Mouse (Mus musculus) liver, embryonic 11.5 days (tissue): ENCODE results near the gene Sds. TPM values are rescaled to one million over a fixed set of nuclear protein-coding genes. Genes with fewer than 3 reads are reported as not detected.
"Not testable (repeated sequence)": the region's sequence is repeated elsewhere in the genome, so short reads cannot be mapped to it uniquely, and the experiment has no call there.

Experiments used
- ATAC-seq: fragments of 200-750 bp; cut with Nextera tagmentation; replicated peaks from 2 replicates; pipeline ENCODE4 v1.8.0; 2017; ENCODE audit warnings: moderate number of reproducible peaks, mild to moderate bottlenecking, moderate TSS enrichment, moderate library complexity; ENCODE audit not compliant: low FRiP score
- DNase-seq: peaks from one replicate; pipeline ENCODE4 v3.0.0-alpha.2; 2017; ENCODE audit warnings: low spot score
- H3K27ac ChIP-seq: fragments of 300-500 bp; sonication (generic); 2 replicates; pipeline ENCODE4 v1.5.1; 2014; ENCODE audit warnings: mild to moderate bottlenecking, low read depth, low read length, control low read depth
- H3K27me3 ChIP-seq: fragments of 300-500 bp; sonication (generic); replicated peaks from 2 replicates; pipeline ENCODE4 v1.6.1; 2014; ENCODE audit warnings: low read length, mixed read lengths; ENCODE audit not compliant: control insufficient read depth, insufficient read depth
- H3K36me3 ChIP-seq: fragments of 300-500 bp; sonication (generic); 2 replicates; pipeline ENCODE4 v1.6.1; 2014; ENCODE audit warnings: mild to moderate bottlenecking, low read length, moderate library complexity, mixed read lengths; ENCODE audit not compliant: control insufficient read depth, insufficient read depth
- H3K4me1 ChIP-seq: fragments of 300-500 bp; sonication (generic); replicated peaks from 2 replicates; pipeline ENCODE4 v1.6.1; 2014; ENCODE audit warnings: low read length, mixed read lengths; ENCODE audit not compliant: control insufficient read depth, insufficient read depth
- H3K4me2 ChIP-seq: fragments of 300-500 bp; sonication (generic); 2 replicates; pipeline ENCODE4 v1.6.1; 2014; ENCODE audit warnings: mild to moderate bottlenecking, control low read depth, moderate library complexity
- H3K4me3 ChIP-seq: fragments of 300-500 bp; sonication (generic); 2 replicates; pipeline ENCODE4 v1.5.1; 2014; ENCODE audit warnings: low read depth, low read length, control low read depth
- H3K9ac ChIP-seq: fragments of 300-500 bp; sonication (generic); 2 replicates; pipeline ENCODE4 v1.6.1; 2014; ENCODE audit warnings: low read depth, low read length, control low read depth
- H3K9me3 ChIP-seq: fragments of 300-500 bp; sonication (generic); 2 replicates; pipeline ENCODE4 v1.6.1; 2016; ENCODE audit warnings: low read length, inconsistent platforms, mixed read lengths; ENCODE audit not compliant: control insufficient read depth
- WGBS: fragments of 180-500 bp; shearing (Covaris S2); extraction: QIAGEN DNeasy Blood & Tissue Kit; methylation state at CpG from one replicate; pipeline ENCODE4 v1.1.7; 2014; 5-methylcytosine and 5-hydroxymethylcytosine counted together
- polyA plus RNA-seq: library from polyadenylated mRNA; unstranded; fragments of >200 nt; fragmentation: Nextera tagmentation; extraction: Ambion mirVana; gene quantifications from 2 replicates; pipeline ENCODE4 v1.2.1, GENCODE M21; 2014

The Sds gene
- polyA plus RNA-seq, 1 experiment from 2014 or later: not detected

DNA sequence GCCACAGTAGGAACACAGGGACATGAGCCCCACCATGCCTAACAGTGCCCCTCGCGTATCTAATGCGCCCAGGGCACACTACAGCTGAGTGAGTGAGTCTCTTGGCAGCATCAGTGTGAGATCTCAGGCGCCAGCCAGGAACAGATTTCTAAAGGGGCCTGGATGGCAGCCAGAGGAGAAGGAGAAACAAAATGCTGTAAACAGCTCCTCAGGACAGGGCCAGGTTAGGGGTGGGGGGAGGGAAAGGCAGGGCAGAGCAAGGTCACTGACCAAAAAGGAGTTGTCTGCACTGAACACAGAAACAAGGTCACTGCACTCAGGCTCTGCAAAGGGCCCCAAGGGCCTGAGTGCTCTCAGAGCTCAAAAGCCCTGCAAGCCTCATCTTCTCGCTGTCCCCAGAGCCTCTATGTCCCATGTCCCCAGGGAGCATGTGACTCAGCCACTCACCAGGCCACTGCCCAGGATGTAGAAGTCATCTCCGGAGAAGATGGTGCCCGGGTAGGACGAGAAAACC lies 14.4 kb downstream of the Sds start:
- Histone ChIP-seq H3K4me3 (no peak overlapping the region), H3K4me1 (no peaks in the 10 kb centered on the region), H3K27me3 (no peaks in the 10 kb centered on the region), H3K4me2 (no peak overlapping the region), H3K36me3 (peaks cover 6% of the 10 kb centered on the region; the same call in 1 of the 2 replicates), H3K9ac (no peak overlapping the region), H3K27ac (no peak overlapping the region), H3K9me3 (no peaks in the 10 kb centered on the region)
- 82% methylated on average over 8 of the region's 8 CpGs for WGBS
- ATAC-seq (no peak), DNase-seq (no peak)

DNA sequence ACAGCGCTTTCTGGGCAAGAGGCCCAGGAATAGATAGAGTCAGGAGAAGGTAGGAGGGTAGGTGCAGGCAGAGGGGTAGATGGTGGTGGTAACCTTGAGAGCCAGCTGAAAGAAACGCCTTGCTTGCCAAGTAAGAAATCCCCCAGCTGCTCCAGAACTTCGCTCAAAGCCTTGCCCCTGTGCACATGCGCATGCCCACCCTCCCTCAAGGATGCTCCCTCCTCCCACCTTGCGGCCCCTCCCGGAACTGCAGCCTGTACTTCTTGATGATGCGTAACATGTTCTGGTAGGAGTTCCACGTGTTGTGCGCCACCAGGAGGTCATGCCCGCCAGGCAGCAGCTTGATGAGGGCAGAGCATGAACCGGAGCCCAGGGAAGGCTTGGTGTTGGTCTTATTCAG lies 16.1 kb downstream of the Sds start:
- Histone ChIP-seq H3K27ac (no peak overlapping the region), H3K27me3 (no peaks in the 10 kb centered on the region), H3K9ac (no peak overlapping the region), H3K4me2 (no peak overlapping the region), H3K36me3 (peaks cover 8% of the 10 kb centered on the region; the same call in 1 of the 2 replicates), H3K4me3 (no peak overlapping the region), H3K4me1 (no peaks in the 10 kb centered on the region), H3K9me3 (no peaks in the 10 kb centered on the region)
- DNase-seq (no peak), ATAC-seq (no peak)
- 68% methylated on average over 11 of the region's 11 CpGs for WGBS

DNA sequence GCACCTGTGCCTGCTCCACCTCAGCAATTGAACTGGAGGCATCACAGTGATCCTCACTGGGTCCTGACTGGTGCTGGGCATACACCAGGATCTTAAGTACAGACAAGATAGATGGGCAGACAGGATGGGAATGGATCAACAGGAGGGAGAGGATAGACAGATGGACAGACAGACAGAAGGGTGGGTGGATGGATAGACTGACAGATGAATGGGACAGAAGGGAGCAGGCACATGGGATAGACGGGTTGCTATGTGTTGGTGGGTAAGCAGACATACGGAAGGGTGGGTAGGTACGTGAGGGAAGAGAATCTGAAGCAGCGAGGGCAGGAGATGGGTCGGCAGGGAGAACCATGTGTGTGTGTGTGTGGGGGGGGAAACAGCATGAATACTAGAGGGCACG lies 17.1 kb downstream of the Sds start:
- 87% methylated on average over 6 of the region's 6 CpGs for WGBS
- DNase-seq: no peak
- no peak for ATAC-seq
- H3K4me2 ChIP-seq: no peak overlapping the region
- no peak overlapping the region for H3K4me3 ChIP-seq
- H3K36me3 ChIP-seq: peaks cover 8% of the 10 kb centered on the region; the same call in 1 of the 2 replicates
- H3K9me3 ChIP-seq: no peaks in the 10 kb centered on the region
- H3K9ac ChIP-seq: no peak overlapping the region
- H3K4me1 ChIP-seq: no peaks in the 10 kb centered on the region
- no peak overlapping the region for H3K27ac ChIP-seq
- H3K27me3 ChIP-seq: no peaks in the 10 kb centered on the region

DNA sequence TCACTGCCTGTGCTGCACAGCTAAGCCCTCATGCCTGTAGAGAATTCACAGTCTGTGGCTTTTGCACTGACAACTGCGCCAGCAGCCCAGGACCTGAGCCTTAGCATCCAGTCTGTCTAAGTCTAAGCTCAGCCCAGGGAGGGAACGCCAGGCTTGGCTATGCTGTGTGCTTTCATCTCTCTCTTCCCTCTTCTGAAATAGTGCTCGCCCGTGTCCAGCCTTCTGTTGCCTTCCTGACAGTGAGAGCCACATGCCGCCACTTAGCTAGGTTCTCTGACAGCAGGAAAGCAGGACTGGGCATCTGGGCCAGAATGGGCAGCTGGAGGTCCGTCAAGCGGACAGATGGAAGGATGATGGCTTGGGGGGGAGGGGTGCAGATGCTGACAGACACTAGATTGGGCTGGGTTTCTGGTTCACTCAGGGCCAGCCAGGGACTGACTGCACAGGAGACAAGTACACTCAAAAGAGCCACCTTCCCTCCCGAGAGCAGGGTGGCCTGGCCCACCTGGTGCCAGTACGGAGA lies 17.6 kb downstream of the Sds start:
- H3K36me3 ChIP-seq: peaks cover 6% of the 10 kb centered on the region; the same call in 1 of the 2 replicates
- no peak for ATAC-seq
- DNase-seq: no peak
- H3K4me1 ChIP-seq: no peaks in the 10 kb centered on the region
- no peaks in the 10 kb centered on the region for H3K27me3 ChIP-seq
- H3K9ac ChIP-seq: no peak overlapping the region
- no peak overlapping the region for H3K4me3 ChIP-seq
- no peak overlapping the region for H3K4me2 ChIP-seq
- 88% methylated on average over 9 of the region's 9 CpGs for WGBS
- H3K27ac ChIP-seq: no peak overlapping the region
- no peaks in the 10 kb centered on the region for H3K9me3 ChIP-seq

DNA sequence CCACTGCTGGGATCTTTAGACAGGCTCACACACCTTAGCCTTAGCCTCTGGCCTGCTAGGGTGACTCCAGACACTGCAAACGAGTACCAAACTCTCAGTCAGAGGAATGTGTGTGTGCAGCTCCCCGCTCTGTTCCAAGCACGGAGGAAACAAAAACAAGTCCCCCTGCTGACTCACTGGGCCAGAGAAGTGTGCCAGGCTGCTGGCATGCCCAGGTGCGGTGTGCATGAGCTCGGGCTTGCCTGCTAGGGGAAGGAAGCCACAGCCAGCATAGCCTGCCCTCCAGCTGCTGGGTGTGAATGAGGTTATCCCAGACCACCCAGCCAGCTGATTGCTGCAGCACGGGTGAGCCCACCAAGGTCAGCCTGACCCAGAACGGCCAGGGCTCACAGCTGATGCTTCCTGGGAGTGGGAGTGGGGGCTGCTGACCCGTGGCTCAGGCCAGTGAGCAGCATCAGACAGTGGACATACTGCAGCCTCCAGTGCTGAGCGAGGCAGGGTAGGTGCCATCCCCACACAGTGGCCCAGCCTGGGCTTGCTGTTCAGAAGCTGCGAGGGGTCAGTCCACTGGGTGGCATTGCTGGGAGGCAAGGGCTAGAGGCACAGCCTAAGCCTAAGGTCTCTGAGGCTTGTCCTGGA lies 18.9 kb downstream of the Sds start:
- peaks cover 6% of the 10 kb centered on the region; the same call in 1 of the 2 replicates for H3K36me3 ChIP-seq
- no peaks in the 10 kb centered on the region for H3K4me1 ChIP-seq
- ATAC-seq (no peak), DNase-seq (no peak)
- no peak overlapping the region for H3K9ac ChIP-seq
- 77% methylated on average over 10 of the region's 10 CpGs for WGBS
- no peaks in the 10 kb centered on the region for H3K9me3 ChIP-seq
- H3K27ac ChIP-seq: no peak overlapping the region
- H3K27me3 ChIP-seq: no peaks in the 10 kb centered on the region
- no peak overlapping the region for H3K4me3 ChIP-seq
- no peak overlapping the region for H3K4me2 ChIP-seq

DNA sequence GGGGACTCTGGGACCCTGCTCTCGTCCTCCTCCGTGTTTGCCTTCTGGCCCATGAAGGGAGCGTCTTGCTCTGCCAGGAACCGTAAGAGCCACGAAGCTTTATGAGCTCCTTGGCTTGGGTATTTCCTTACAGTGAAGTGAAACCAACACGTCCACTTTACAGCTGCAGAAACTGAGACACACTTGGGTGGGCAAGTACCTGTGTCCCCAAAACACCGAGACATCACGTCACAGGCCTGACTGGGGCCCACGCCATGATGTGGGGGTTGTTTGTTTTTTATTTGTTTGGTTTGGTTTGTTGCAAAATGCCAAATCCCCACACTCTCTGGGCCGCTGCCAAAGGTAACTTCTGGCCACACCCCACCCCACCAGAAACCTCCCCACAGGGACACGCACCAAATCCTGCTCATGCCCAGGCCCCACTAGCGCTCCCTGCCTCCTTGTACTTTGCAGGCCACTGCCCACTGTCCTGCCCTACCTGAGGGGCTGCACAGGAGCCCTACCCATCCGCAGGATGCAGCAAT lies 19.4 kb downstream of the Sds start:
- no peak overlapping the region for H3K9ac ChIP-seq
- H3K4me1 ChIP-seq: no peaks in the 10 kb centered on the region
- H3K9me3 ChIP-seq: no peaks in the 10 kb centered on the region
- H3K4me3 ChIP-seq: no peak overlapping the region
- no peak overlapping the region for H3K27ac ChIP-seq
- DNase-seq (no peak), ATAC-seq (no peak)
- no peaks in the 10 kb centered on the region for H3K27me3 ChIP-seq
- no peak overlapping the region for H3K4me2 ChIP-seq
- WGBS: 87% methylated on average over 13 of the region's 13 CpGs
- peaks cover 6% of the 10 kb centered on the region; the same call in 1 of the 2 replicates for H3K36me3 ChIP-seq

DNA sequence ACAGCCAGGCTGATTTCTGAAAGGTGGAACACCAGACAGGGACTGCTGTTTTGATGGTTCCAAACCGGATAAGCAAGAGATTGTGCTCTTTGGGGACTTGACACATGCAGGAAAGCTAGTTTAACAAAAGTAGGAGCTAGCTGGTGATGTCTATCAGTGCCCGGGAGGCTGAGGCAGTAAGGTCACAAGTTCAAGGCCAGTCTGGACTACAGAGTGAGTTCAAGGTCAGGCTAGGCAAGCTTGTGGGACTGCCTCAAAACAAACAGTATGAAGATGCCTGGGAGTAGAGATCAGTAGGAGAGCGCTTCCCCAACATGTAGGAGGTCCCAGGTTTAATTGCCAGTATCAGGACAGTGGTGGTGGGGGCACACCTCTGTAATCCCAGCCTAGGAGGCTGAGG lies 20.7 kb downstream of the Sds start:
- 82% methylated on average over 3 of the region's 3 CpGs for WGBS

DNA sequence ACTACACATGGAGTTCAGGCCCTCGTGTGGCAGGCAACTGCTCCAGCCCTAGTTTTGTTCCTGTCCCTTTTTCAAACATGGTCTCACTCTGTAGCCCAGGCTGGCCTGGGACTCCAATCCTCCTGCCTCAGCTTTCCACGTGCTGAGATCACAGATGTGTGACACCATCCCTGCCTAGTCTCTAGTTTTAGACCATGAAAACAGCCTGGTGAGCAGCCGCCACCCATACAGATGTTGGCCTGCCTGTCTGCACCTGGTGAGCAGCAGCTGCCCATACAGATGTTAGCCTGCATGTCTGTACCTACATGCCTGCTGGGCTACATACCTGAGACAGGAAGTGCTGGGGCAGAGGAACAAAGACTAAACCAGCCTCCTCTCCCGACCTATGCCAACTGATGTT lies 22.9 kb downstream of the Sds start:
- no peak overlapping the region for H3K27ac ChIP-seq
- DNase-seq: no peak
- H3K9ac ChIP-seq: no peak overlapping the region
- ATAC-seq: no peak
- H3K4me1 ChIP-seq: peaks cover 11% of the 10 kb centered on the region
- 76% methylated on average over 4 of the region's 4 CpGs for WGBS
- peaks cover 2% of the 10 kb centered on the region; the same call in 1 of the 2 replicates for H3K36me3 ChIP-seq
- H3K27me3 ChIP-seq: no peaks in the 10 kb centered on the region
- H3K4me2 ChIP-seq: no peak overlapping the region
- H3K4me3 ChIP-seq: no peak overlapping the region
- H3K9me3 ChIP-seq: no peaks in the 10 kb centered on the region

More for the DNA sequence above, 20.7 kb downstream of the Sds start:
- no peaks in the 10 kb centered on the region for H3K9me3 ChIP-seq
- peaks cover 6% of the 10 kb centered on the region; the same call in 1 of the 2 replicates for H3K36me3 ChIP-seq
- no peak overlapping the region for H3K4me2 ChIP-seq
- H3K4me1 ChIP-seq: peaks cover 3% of the 10 kb centered on the region
- H3K27me3 ChIP-seq: no peaks in the 10 kb centered on the region
- no peak overlapping the region for H3K27ac ChIP-seq
- ATAC-seq (no peak), DNase-seq (no peak)
- H3K9ac ChIP-seq: no peak overlapping the region
- no peak overlapping the region for H3K4me3 ChIP-seq

DNA sequence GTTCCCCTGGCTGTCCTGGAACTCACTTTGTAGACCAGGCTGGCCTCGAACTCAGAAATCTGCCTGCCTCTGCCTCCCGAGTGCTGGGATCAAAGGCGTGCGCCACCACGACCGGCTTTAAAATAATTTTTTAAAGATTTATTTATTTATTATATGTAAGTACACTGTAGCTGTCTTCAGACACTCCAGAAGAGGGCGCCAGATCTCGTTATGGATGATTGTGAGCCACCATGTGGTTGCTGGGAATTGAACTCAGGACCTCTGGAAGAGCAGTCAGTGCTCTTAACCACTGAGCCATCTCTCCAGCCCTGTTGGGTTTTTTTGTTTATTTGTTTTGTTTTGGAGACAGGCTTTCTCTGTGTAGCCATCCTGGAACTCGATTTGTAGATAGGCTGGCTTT lies 24.3 kb downstream of the Sds start:
- not testable (repeated sequence) for ATAC-seq, H3K9me3 ChIP-seq
- 84% methylated on average over 9 of the region's 9 CpGs for WGBS

More for the DNA sequence above, 24.3 kb downstream of the Sds start:
- not testable (repeated sequence) for H3K27ac ChIP-seq, H3K4me2 ChIP-seq, DNase-seq, H3K36me3 ChIP-seq, H3K9ac ChIP-seq, H3K27me3 ChIP-seq, H3K4me3 ChIP-seq
- H3K4me1 ChIP-seq: peaks cover 14% of the 10 kb centered on the region
